Mouse (Mus musculus): Measurements from ENCODE around the gene Usp43. TPM values are rescaled to one million over a fixed set of nuclear protein-coding genes. Genes with fewer than 3 reads are reported as not detected.

Usp43 gene
- total and polyA plus RNA-seq, 3 experiments: not detected

GRCm38 (mm10) chr11:67926348-67927055 is 4.5 kb upstream of the Usp43 start:
- peaks cover 45% of the 10 kb centered on the region for H3K27me3 ChIP-seq (replicated peaks)
- no peaks in the 10 kb centered on the region for H3K9me3 ChIP-seq (replicated peaks; ENCODE audit: low read length)
- H3K4me1 ChIP-seq (ENCODE audit: control insufficient read depth in 1 of 2, insufficient read depth in 2 of 2): peaks cover 3 to 20% of the 10 kb centered on the region in 2 experiments; a peak in 3 of 4 replicates
- no peak overlapping the region for H3K27ac ChIP-seq (ENCODE audit: insufficient read depth, low read depth)
- H3K4me2 ChIP-seq (ENCODE audit: insufficient read depth, low read depth, poor library complexity, severe bottlenecking): peak overlapping the region; percentile 40
- no peaks in the 10 kb centered on the region for H3K79me2 ChIP-seq (replicated peaks; ENCODE audit: control insufficient read depth, extremely low read depth, insufficient read depth, poor library complexity, severe bottlenecking)
- dilution Hi-C loops (cut with MboI; ENCODE audit: extremely low pct_ligation_motif_present, extremely low pct_unique_long_range_greater_than_20kb, low sequenced_read_pairs): no loop called here
- no peak for TF ChIP-seq EP300 (IDR thresholded peaks at IDR 0.05; ENCODE audit: low read length)
- TF ChIP-seq NRF1 (IDR thresholded peaks at IDR 0.05; ENCODE audit: low read depth, low read length): no peak
- TF ChIP-seq USF2 (conservative IDR thresholded peaks at IDR 0.05; ENCODE audit: low read depth, low read length): no peak
- TF ChIP-seq ZNF384 (IDR thresholded peaks at IDR 0.05; ENCODE audit: low read depth, low read length): no peak
- TF ChIP-seq PAX5 (IDR thresholded peaks at IDR 0.05; ENCODE audit: low read length): no peak
- no peak for TF ChIP-seq POLR2A (IDR thresholded peaks at IDR 0.05; ENCODE audit: low read depth, low read length)
- no peak for TF ChIP-seq MYC (IDR thresholded peaks at IDR 0.05; ENCODE audit: low read depth, low read length)
- no peak for TF ChIP-seq TBP (conservative IDR thresholded peaks at IDR 0.05; ENCODE audit: low read depth, low read length)
- no peak for TF ChIP-seq MAZ (IDR thresholded peaks at IDR 0.05; ENCODE audit: low read depth, low read length)
- no peak for TF ChIP-seq USF1 (IDR thresholded peaks at IDR 0.05; ENCODE audit: low read depth, low read length)
- no peak for TF ChIP-seq E2F4 (IDR thresholded peaks at IDR 0.05; ENCODE audit: insufficient replicate concordance, low read depth, low read length)
- no peak for TF ChIP-seq ETS1 (conservative IDR thresholded peaks at IDR 0.05; ENCODE audit: low read depth, low read length)
- no peak for TF ChIP-seq KAT2A (IDR thresholded peaks at IDR 0.05; ENCODE audit: insufficient replicate concordance, low read length)
- no peak for TF ChIP-seq SIN3A (IDR thresholded peaks at IDR 0.05; ENCODE audit: low read length)
- no peak for TF ChIP-seq CHD2 (IDR thresholded peaks at IDR 0.05; ENCODE audit: low read length)
- no peak for TF ChIP-seq RCOR1 (conservative IDR thresholded peaks at IDR 0.05; ENCODE audit: low read depth, low read length)
- no peak for TF ChIP-seq MAX (IDR thresholded peaks at IDR 0.05; ENCODE audit: low read length)
- no peak for TF ChIP-seq CHD1 (IDR thresholded peaks at IDR 0.05; ENCODE audit: low read depth, low read length)
- no peak for TF ChIP-seq SMC3 (IDR thresholded peaks at IDR 0.05; ENCODE audit: low read depth, low read length)
- TF ChIP-seq ZC3H11A (IDR thresholded peaks at IDR 0.05; ENCODE audit: low read depth, low read length): no peak
- DNase-seq (ENCODE audit: extremely low read depth): no peak
- in situ Hi-C loops (cut with MboI; ENCODE audit: low pct_ligation_motif_present, low pct_unique_long_range_greater_than_20kb, low sequenced_read_pairs): no loop called here
- no peak overlapping the region for H3K9ac ChIP-seq (ENCODE audit: insufficient read depth, low read depth)
- H3K36me3 ChIP-seq (replicated peaks in 1 of 2; ENCODE audit: control insufficient read depth in 1 of 2, insufficient read depth in 1 of 2, low read length in 1 of 2): no peaks in the 10 kb centered on the region
- no peak overlapping the region for H3K4me3 ChIP-seq (replicated peaks in 1 of 3; ENCODE audit: low read depth in 2 of 3, low read length in 2 of 3, poor library complexity in 1 of 3)

DNA sequence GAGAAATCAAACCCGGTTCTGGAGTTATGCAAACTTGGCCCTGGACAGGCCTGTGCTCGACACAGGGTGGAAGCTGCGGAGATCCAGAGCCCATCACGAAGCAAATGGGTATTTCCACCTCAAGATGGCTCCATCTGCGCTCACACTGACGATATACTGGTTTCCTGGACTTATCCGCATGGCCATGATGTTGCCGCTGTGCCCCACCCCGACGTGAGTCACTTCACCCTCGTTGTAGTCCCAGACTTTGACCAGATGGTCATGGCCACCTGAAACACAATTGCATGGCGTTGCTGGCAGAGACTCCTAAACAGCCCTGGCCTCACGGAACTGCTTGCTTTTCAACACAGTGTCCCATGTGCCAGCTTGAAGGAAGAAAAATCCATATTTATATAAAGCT is 3.0 kb upstream of the Usp43 start:
- H3K27me3 ChIP-seq (replicated peaks): peaks cover 49% of the 10 kb centered on the region
- dilution Hi-C loops (cut with MboI; ENCODE audit: extremely low pct_ligation_motif_present, extremely low pct_unique_long_range_greater_than_20kb, low sequenced_read_pairs): no loop called here
- H3K9me3 ChIP-seq (replicated peaks; ENCODE audit: low read length): no peaks in the 10 kb centered on the region
- H3K4me2 ChIP-seq (ENCODE audit: insufficient read depth, low read depth, poor library complexity, severe bottlenecking): no peak overlapping the region
- no peak overlapping the region for H3K9ac ChIP-seq (ENCODE audit: insufficient read depth, low read depth)
- in situ Hi-C loops (cut with MboI; ENCODE audit: low pct_ligation_motif_present, low pct_unique_long_range_greater_than_20kb, low sequenced_read_pairs): no loop called here
- H3K4me3 ChIP-seq (replicated peaks in 1 of 3; ENCODE audit: low read depth in 2 of 3, low read length in 2 of 3, poor library complexity in 1 of 3): no peak overlapping the region
- H3K79me2 ChIP-seq (replicated peaks; ENCODE audit: control insufficient read depth, extremely low read depth, insufficient read depth, poor library complexity, severe bottlenecking): no peaks in the 10 kb centered on the region
- H3K36me3 ChIP-seq (replicated peaks in 1 of 2; ENCODE audit: control insufficient read depth in 1 of 2, insufficient read depth in 1 of 2, low read length in 1 of 2): no peaks in the 10 kb centered on the region
- TF ChIP-seq JUND (conservative IDR thresholded peaks at IDR 0.05; ENCODE audit: low read depth, low read length) (no peak), SMC3 (IDR thresholded peaks at IDR 0.05; ENCODE audit: low read depth, low read length) (no peak), SIN3A (IDR thresholded peaks at IDR 0.05; ENCODE audit: low read length) (no peak), EP300 (IDR thresholded peaks at IDR 0.05; ENCODE audit: low read length) (no peak), TCF12 (IDR thresholded peaks at IDR 0.05; ENCODE audit: low read depth, low read length) (no peak), KAT2A (IDR thresholded peaks at IDR 0.05; ENCODE audit: insufficient replicate concordance, low read length) (no peak), ETS1 (conservative IDR thresholded peaks at IDR 0.05; ENCODE audit: low read depth, low read length) (no peak), ZMIZ1 (IDR thresholded peaks at IDR 0.05; ENCODE audit: low read depth, low read length) (no peak), RAD21 (IDR thresholded peaks at IDR 0.05; ENCODE audit: low read depth, low read length) (no peak), IRF4 (IDR thresholded peaks at IDR 0.05; ENCODE audit: low read depth, low read length) (no peak), MAZ (IDR thresholded peaks at IDR 0.05; ENCODE audit: low read depth, low read length) (no peak)
- H3K27ac ChIP-seq (ENCODE audit: insufficient read depth, low read depth): no peak overlapping the region
- H3K4me1 ChIP-seq (ENCODE audit: control insufficient read depth in 1 of 2, insufficient read depth in 2 of 2): peaks cover 3 to 27% of the 10 kb centered on the region in 2 experiments; a peak in 3 of 4 replicates
- no peak for DNase-seq (ENCODE audit: extremely low read depth)
